Mouse (Mus musculus) hindbrain, embryonic 15.5 days (tissue): Measurements from ENCODE around the gene Gm8050. TPM values are rescaled to one million over a fixed set of nuclear protein-coding genes. Genes with fewer than 3 reads are reported as not detected.
A peak's percentile ranks its signal among the peaks of the same experiment; 100 is the strongest.
"Not testable (repeated sequence)": the region's sequence is repeated elsewhere in the genome, so short reads cannot be mapped to it uniquely, and the experiment has no call there.

Experiments
- ATAC-seq: fragments of 200-750 bp; cut with Nextera tagmentation; 2 replicates; pipeline ENCODE4 v1.8.0; 2017; ENCODE audit warnings: low read depth, moderate number of reproducible peaks, moderate TSS enrichment; ENCODE audit not compliant: low FRiP score
- H3K27ac ChIP-seq: fragments of 300-500 bp; sonication (generic); replicated peaks from 2 replicates; pipeline ENCODE4 v1.5.1; 2015; ENCODE audit warnings: mild to moderate bottlenecking, inconsistent platforms
- H3K27me3 ChIP-seq: fragments of 300-500 bp; sonication (generic); 2 replicates; pipeline ENCODE4 v1.6.1; 2015; ENCODE audit warnings: control low read depth, inconsistent platforms
- H3K36me3 ChIP-seq: fragments of 300-500 bp; sonication (generic); 2 replicates; pipeline ENCODE4 v1.6.1; 2015; ENCODE audit warnings: control low read depth, inconsistent platforms
- H3K4me1 ChIP-seq: fragments of 300-500 bp; sonication (generic); replicated peaks from 2 replicates; pipeline ENCODE4 v1.6.1; 2015; ENCODE audit warnings: control low read depth, inconsistent platforms
- H3K4me2 ChIP-seq: fragments of 300-500 bp; sonication (generic); 2 replicates; pipeline ENCODE4 v1.6.1; 2015; ENCODE audit warnings: moderate library complexity, mild to moderate bottlenecking, inconsistent platforms
- H3K4me3 ChIP-seq: fragments of 300-500 bp; sonication (generic); 2 replicates; pipeline ENCODE4 v1.5.1; 2015; ENCODE audit warnings: mild to moderate bottlenecking, inconsistent platforms
- H3K9ac ChIP-seq: fragments of 300-500 bp; sonication (generic); 2 replicates; pipeline ENCODE4 v1.6.1; 2015; ENCODE audit warnings: inconsistent platforms
- H3K9me3 ChIP-seq: fragments of 300-500 bp; sonication (generic); 2 replicates; pipeline ENCODE4 v1.6.1; 2016; ENCODE audit warnings: control low read depth, inconsistent platforms
- WGBS: fragments of 180-500 bp; shearing (Covaris S2); methylation state at CpG from one replicate; pipeline ENCODE4 v1.1.7; 2015; 5-methylcytosine and 5-hydroxymethylcytosine counted together
- polyA plus RNA-seq: library from polyadenylated mRNA; unstranded; fragments of >200 nt; fragmentation: Nextera tagmentation; extraction: Ambion mirVana; gene quantifications from 2 replicates; pipeline ENCODE4 v1.2.1, GENCODE M21; 2015

The Gm8050 gene
- polyA plus RNA-seq = 0.09 TPM in 1 of 2 replicates, not detected in the other

DNA sequence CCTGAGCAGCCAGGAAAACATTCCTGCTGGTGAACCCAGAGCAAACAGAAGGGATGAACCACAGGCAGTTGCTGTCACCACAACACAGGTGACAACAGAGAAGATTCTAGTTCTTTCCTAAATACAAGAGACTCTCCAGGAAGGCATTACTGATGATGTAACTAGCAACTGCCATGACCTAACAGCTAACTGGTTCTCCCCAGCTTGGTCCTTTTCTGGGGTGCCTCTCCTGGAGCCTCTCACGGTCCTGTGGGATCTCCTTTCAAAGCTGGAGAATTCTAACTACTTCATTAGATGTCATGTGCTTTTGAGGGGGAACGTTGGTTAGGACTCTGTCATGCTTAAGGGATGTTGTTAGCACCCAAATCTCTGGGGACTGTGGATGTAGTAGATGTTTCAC is at the start of gene Gm8050:
Gene Gm8050 (minus strand): TSS at position 101 of the 400 bp plus-strand sequence.
- not testable (repeated sequence) for H3K9me3 ChIP-seq, H3K4me1 ChIP-seq, H3K27me3 ChIP-seq, H3K4me3 ChIP-seq, ATAC-seq, H3K4me2 ChIP-seq, H3K9ac ChIP-seq, H3K27ac ChIP-seq, H3K36me3 ChIP-seq
- WGBS = 71% methylated on average over 1 of the region's 2 CpGs

DNA sequence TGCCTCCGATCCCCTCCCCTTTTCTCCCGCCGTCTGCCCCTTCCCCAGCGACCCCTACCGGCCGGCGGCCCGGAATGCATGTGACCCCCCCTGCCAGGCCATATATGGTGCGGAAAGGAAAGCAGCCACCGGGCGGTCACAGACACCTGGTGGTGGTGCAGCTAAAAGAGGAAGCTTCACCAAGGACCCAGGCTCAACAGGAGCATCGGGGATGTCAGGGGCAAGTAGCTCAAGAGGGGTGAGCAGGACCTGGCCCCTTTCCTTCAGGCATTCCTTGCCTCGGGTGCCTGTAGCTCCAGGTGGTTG is 37.1 kb upstream of the Gm8050 start:
- not testable (repeated sequence) for ATAC-seq, H3K9me3 ChIP-seq, H3K27ac ChIP-seq, H3K9ac ChIP-seq, H3K27me3 ChIP-seq, H3K36me3 ChIP-seq, H3K4me1 ChIP-seq
- H3K4me2 ChIP-seq = peak overlapping the region; percentile 52
- peak overlapping the region; percentile 48 for H3K4me3 ChIP-seq
- WGBS = 0% methylated on average over 6 of the region's 13 CpGs

DNA sequence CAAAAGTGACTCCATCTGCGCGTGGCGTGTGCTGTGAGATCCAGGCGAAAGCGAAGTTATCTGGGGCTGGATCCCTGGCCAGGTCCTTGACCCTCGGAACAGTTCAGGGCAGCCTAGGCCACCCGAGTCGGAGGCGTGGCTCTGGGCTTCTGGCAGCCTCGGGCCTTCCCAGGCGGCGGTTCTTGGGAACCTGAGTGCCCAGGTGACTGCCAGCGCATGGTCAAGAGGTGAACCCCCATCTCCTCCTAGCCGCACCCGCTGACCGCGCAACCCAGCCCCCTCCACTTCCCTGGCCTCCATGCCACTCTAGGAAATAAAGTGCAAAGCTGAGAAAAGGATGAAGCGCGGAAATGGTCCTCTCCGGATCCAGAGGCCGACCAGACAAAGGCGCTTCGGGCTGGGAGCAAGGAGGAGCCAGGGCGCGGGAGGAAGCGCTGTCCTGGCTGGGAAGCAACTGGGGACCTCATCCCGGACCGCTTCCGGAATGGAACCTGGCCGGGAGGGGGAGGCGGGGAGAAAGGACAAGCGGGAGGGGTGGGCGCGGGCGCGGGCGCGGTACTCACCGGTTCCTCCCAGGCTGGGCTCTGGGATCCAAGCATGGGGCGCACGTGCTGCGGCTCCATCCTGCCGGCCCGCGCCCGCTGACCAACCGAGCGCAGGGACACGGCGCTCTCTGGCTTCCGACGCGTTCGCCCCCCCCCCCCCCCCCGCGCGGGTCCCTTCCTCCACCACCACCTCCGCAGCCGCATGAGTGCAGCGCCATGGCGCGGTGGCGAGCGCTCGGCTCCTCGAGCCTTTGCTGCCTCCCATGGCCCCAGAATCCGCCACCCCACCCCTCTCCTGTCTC is 36.6 kb upstream of the Gm8050 start:
- not testable (repeated sequence) for H3K4me1 ChIP-seq, ATAC-seq, H3K27ac ChIP-seq, H3K9me3 ChIP-seq, H3K27me3 ChIP-seq, H3K36me3 ChIP-seq
- peak overlapping the region; percentile 52 for H3K4me2 ChIP-seq
- 1% methylated on average over 38 of the region's 67 CpGs for WGBS
- H3K4me3 ChIP-seq = peak overlapping the region; percentile 48
- H3K9ac ChIP-seq = peak overlapping the region; percentile 50

DNA sequence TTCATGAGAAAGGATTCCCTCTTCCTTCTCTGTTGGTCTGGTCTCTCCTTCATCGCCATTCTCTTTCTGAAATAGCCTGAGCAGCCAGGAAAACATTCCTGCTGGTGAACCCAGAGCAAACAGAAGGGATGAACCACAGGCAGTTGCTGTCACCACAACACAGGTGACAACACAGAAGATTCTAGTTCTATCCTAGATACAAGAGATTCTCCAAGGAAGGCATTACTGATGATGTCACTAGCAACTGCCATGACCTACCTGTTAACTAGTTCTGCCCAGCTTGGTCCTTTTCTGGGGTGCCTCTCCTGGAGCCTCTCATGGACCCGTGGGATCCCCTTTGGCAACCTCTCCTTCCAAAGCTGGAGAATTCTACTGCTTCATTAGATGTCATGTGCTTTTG is 22.2 kb upstream of the Gm8050 start, which contains the start of gene Gm3636:
Gene Gm3636 (minus strand): TSS at position 101 of the 400 bp plus-strand sequence.
- WGBS = no CpG with 5 or more reads among the region's 2 CpGs
- not testable (repeated sequence) for H3K4me2 ChIP-seq, H3K27me3 ChIP-seq, ATAC-seq, H3K36me3 ChIP-seq, H3K4me3 ChIP-seq, H3K27ac ChIP-seq, H3K9ac ChIP-seq, H3K4me1 ChIP-seq, H3K9me3 ChIP-seq

DNA sequence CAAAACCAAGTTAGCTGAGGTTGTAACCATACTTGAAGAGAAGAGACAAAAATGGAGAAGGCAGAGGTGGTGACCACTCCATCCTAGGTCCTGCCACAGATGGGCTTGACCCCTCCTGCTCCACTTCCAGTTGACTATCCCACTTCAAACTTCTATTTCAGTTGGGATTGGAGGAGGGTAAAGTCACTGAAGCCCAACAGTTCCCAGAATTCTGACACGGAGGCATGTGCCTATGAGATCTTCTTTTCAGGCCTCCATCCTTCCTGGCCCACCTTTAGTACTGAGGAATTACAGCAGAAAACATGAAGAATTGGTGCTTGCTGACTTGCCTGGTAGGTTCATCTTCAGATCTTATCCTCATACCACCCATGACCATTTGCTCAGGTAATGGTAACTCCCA is 36.0 kb downstream of the Gm8050 start, which contains the start of gene Gm10251:
Gene Gm10251 (minus strand): TSS at position 101 of the 400 bp plus-strand sequence.
- not testable (repeated sequence) for H3K9ac ChIP-seq, ATAC-seq, H3K4me2 ChIP-seq, H3K36me3 ChIP-seq, H3K9me3 ChIP-seq, H3K4me1 ChIP-seq, H3K27ac ChIP-seq, H3K4me3 ChIP-seq, H3K27me3 ChIP-seq
- no CpG with 5 or more reads among the region's 1 CpGs for WGBS

Other genes with a start within 250 kb of the Gm8050 start
- not detected in 2 replicates for gene Gm8356, start 183.0 kb downstream of the Gm8050 start, polyA plus RNA-seq
- gene Gm3629, start 129.6 kb downstream of the Gm8050 start, polyA plus RNA-seq = 0.74 and 0.77 TPM in 2 replicates
- gene Gm3460, start 97.8 kb downstream of the Gm8050 start, polyA plus RNA-seq = 0.55 TPM in 1 of 2 replicates, not detected in the other
- gene Gm10251, start 36.1 kb downstream of the Gm8050 start, polyA plus RNA-seq = not detected in 2 replicates
- 14.7 and 17.5 TPM in 2 replicates for gene Gm3636, start 22.1 kb upstream of the Gm8050 start, polyA plus RNA-seq
- gene Gm8362, start 54.2 kb upstream of the Gm8050 start, polyA plus RNA-seq = not detected in 2 replicates
- not detected in 2 replicates for gene Gm3642, start 120.1 kb upstream of the Gm8050 start, polyA plus RNA-seq
- gene Gm3667, start 169.7 kb upstream of the Gm8050 start, polyA plus RNA-seq = 10.2 and 12.4 TPM in 2 replicates